Mouse (Mus musculus): ENCODE measurements at regions not wholly inside any gene's neighbourhood (a gene's known extent, or its start where the extent isn't known, plus 50 kb on each side); places are given as distances from the start of the nearest gene placed in this dataset.

GRCm38 (mm10) chr9:85400600-85401313, 73.6 kb upstream of the Tent5a start:
- no peak for TF ChIP-seq CEBPB (IDR thresholded peaks at IDR 0.05; ENCODE audit: insufficient read depth, poor library complexity, severe bottlenecking)
- no peak for TF ChIP-seq POLR2A (IDR thresholded peaks at IDR 0.05; ENCODE audit: insufficient read length, low read depth)
- no peak for TF ChIP-seq MAX (IDR thresholded peaks at IDR 0.05; ENCODE audit: low read depth)
- TF ChIP-seq USF1 (IDR thresholded peaks at IDR 0.05; ENCODE audit: low read depth), result no peak
- TF ChIP-seq POLR2AphosphoS2 (IDR thresholded peaks at IDR 0.05; ENCODE audit: insufficient read length, low read depth), result no peak
- peak in 1 of 3 experiments; percentile 14 for TF ChIP-seq MYOD1 (IDR thresholded peaks at IDR 0.05; ENCODE audit: control insufficient read depth in 1 of 3, insufficient read length in 2 of 3, low read depth in 2 of 3)
- TF ChIP-seq E2F4 (IDR thresholded peaks at IDR 0.05; ENCODE audit: insufficient read depth), result no peak

All from myocyte (in vitro differentiated cells).